Mouse (Mus musculus) kidney, embryonic 14.5 days (tissue): ENCODE results near the gene Kcnh2. TPM values are rescaled to one million over a fixed set of nuclear protein-coding genes. Genes with fewer than 3 reads are reported as not detected.

ENCODE experiments used
- ATAC-seq: fragments of 200-750 bp; cut with Nextera tagmentation; 2 replicates; pipeline ENCODE4 v1.8.0; 2017; ENCODE audit warnings: moderate number of reproducible peaks, mild to moderate bottlenecking, moderate TSS enrichment, moderate library complexity; ENCODE audit not compliant: low FRiP score, low TSS enrichment
- H3K27ac ChIP-seq: fragments of 300-500 bp; sonication (generic); 2 replicates; pipeline ENCODE4 v1.5.1; 2014; ENCODE audit warnings: low read depth, mild to moderate bottlenecking, low read length, moderate library complexity, mixed read lengths
- H3K27me3 ChIP-seq: fragments of 300-500 bp; sonication (generic); 2 replicates; pipeline ENCODE4 v1.6.1; 2014; ENCODE audit warnings: mild to moderate bottlenecking, low read length; ENCODE audit not compliant: control insufficient read depth, insufficient read depth
- H3K36me3 ChIP-seq: fragments of 300-500 bp; sonication (generic); 2 replicates; pipeline ENCODE4 v1.6.1; 2014; ENCODE audit warnings: low read length, mixed read lengths; ENCODE audit not compliant: control insufficient read depth, insufficient read depth
- H3K4me1 ChIP-seq: fragments of 300-500 bp; sonication (generic); 2 replicates; pipeline ENCODE4 v1.6.1; 2014; ENCODE audit warnings: low read length, mixed read lengths; ENCODE audit not compliant: control insufficient read depth, insufficient read depth
- H3K4me2 ChIP-seq: fragments of 300-500 bp; sonication (generic); replicated peaks from 2 replicates; pipeline ENCODE4 v1.6.1; 2014; ENCODE audit warnings: low read depth, mild to moderate bottlenecking, low read length
- H3K4me3 ChIP-seq: fragments of 300-500 bp; sonication (generic); 2 replicates; pipeline ENCODE4 v1.5.1; 2014; ENCODE audit warnings: mild to moderate bottlenecking, low read length
- H3K9ac ChIP-seq: fragments of 300-500 bp; sonication (generic); 2 replicates; pipeline ENCODE4 v1.6.1; 2014; ENCODE audit warnings: low read depth, mild to moderate bottlenecking, low read length, moderate library complexity
- H3K9me3 ChIP-seq: fragments of 300-500 bp; sonication (generic); 2 replicates; pipeline ENCODE4 v1.6.1; 2016; ENCODE audit warnings: low read length; ENCODE audit not compliant: control insufficient read depth
- WGBS: fragments of 180-500 bp; shearing (Covaris S2); extraction: QIAGEN DNeasy Blood & Tissue Kit; methylation state at CpG from one replicate; pipeline ENCODE4 v1.1.7; 2014; 5-methylcytosine and 5-hydroxymethylcytosine counted together
- polyA plus RNA-seq: library from polyadenylated mRNA; unstranded; fragments of >200 nt; fragmentation: Nextera tagmentation; extraction: Ambion mirVana; gene quantifications from 2 replicates; pipeline ENCODE4 v1.2.1, GENCODE M21; 2014

Gene Kcnh2
- polyA plus RNA-seq, 1 experiment from 2014 or later, result 5.7 TPM

DNA sequence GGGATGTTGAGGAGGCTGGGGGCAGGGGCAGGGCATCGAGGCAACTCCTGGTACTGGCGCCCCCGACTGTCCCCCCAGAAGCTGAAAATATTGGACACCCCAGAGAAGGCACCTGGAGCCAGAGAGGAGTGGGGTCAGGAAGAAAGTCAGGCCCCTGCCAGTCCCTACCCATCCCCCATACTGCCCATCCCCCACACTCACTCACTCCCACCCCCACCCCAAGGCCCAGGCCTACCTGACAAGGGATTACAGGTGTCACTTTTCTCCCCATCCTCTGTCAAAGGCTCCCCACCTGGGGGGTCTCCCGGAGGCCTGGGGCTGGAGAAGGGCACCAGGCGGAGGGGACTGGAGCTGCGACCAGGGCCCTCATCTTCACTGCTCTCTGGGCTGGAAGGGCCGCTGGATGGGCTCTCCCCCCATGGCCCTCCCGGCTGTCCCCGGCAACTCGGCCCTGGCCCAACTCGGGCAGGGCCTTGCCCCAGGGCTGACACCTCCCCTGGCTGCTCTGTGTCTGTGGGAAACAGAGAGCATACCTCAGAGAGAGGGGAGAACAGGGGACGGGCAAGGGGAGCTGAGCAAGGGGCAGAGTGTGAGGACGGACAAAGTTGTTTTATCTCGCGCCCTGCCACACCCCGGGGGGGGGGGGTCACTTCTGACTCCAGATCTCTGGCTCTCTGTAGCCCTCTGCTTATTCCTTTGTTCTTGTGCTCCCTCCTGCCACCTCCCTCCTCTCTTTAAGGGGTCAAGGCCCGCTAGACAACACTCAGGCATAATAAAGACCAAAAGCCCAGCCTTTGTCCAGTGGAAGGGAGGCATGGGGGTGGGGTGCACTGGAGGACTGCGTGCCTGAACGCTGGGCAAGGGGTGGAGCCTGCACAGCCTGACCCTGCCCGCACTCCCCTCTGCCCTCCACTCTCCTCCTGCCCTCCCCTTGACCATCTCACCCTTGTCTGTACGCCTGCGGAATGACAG is 29.4 kb downstream of the Kcnh2 start:
- 18% methylated on average over 21 of the region's 22 CpGs for WGBS
- Histone ChIP-seq H3K27ac (no peak overlapping the region), H3K4me2 (no peak overlapping the region), H3K4me1 (peaks cover 23% of the 10 kb centered on the region), H3K9me3 (no peaks in the 10 kb centered on the region), H3K4me3 (no peak overlapping the region), H3K27me3 (no peaks in the 10 kb centered on the region), H3K9ac (0 out of 2 replicates have a peak overlapping the region, but pooled peaks have one; percentile 34), H3K36me3 (peaks cover 15% of the 10 kb centered on the region; the same call in 1 of the 2 replicates)
- peak; percentile 47; the same call in 1 of the 2 replicates for ATAC-seq

DNA sequence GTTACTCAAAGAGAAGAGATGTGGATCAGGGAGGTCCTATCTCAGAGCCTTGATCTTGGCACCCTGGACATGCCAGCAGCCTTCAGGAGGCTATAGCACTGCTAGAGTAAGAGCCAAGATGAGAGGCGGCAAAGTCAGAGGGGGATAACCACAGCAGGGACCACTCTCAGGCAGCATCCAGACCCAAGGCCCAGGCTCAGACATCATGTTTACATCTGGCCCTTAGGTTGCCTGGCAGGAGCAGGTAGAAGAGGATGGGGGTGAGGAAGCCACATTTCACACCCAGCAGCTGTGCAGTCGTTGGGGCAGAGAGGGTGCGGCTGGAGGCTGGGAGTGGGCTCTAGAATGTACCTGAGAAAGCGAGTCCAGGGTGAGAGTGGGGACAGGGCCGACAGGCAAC is 30.5 kb downstream of the Kcnh2 start:
- ATAC-seq, result no peak
- H3K9ac ChIP-seq, result no peak overlapping the region
- H3K4me3 ChIP-seq, result no peak overlapping the region
- H3K27ac ChIP-seq, result no peak overlapping the region
- WGBS, result 56% methylated on average over 5 of the region's 5 CpGs
- no peaks in the 10 kb centered on the region for H3K9me3 ChIP-seq
- H3K4me1 ChIP-seq, result peaks cover 23% of the 10 kb centered on the region
- H3K4me2 ChIP-seq, result no peak overlapping the region
- H3K27me3 ChIP-seq, result no peaks in the 10 kb centered on the region
- peaks cover 15% of the 10 kb centered on the region; the same call in 1 of the 2 replicates for H3K36me3 ChIP-seq

DNA sequence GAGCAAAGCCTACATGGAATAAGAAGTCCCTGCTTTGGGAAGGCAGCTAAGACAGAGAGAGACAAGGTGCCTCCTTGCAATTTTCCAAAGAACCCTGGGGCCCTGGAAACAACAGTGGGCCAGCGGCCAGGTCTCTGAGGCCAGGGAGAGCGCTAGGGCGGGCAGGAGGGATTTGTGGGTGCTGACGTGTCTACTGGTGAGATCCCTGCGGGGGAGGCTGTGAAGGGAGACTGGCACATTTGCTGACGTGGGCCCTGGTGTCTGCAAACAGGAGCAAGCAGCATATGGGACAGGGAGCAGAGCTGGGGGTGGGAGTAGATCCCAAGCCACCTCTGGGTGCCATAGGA is 31.0 kb downstream of the Kcnh2 start:
- H3K9ac ChIP-seq, result peak overlapping the region; percentile 18; the same call in 1 of the 2 replicates
- ATAC-seq, result no peak

DNA sequence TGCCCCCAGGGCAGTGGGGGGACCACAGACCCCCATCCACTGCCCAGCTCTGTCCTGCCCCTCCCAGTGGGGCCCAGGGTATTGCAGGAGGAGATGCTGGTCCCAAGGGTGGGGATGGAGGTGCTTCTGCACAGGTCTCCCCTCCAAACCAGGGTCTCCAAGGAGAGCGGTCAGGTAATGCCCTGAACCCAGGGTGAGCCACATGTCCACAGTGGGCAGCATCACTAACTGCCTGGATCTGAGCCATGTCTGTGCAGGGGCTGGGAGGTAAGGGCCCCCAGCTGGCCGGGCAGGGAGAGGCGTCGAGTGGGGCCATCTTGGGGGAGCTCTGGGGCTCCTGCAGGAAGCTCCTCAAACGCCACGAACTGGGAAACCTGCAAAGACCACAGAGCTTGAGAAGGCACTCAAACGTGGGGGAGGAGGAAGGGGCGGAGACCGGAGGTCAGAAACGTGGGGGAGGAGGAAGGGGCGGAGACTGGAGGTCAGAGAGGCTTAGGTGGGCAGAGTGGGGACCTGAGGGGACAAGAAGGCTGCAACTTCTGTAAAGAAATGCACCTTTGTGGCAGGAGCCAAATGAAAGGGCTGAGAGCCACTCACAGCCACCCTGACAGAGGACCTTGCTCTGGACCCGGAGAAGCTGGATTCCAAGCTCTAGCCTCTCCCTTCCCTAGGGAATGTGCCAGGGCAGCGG is 31.5 kb downstream of the Kcnh2 start:
- Histone ChIP-seq H3K9ac (peak overlapping the region; percentile 18; the same call in 1 of the 2 replicates), H3K4me2 (peak overlapping the region; percentile 21; the same call in 1 of the 2 replicates), H3K4me1 (peaks cover 23% of the 10 kb centered on the region), H3K9me3 (no peaks in the 10 kb centered on the region), H3K36me3 (peaks cover 8% of the 10 kb centered on the region; the same call in 1 of the 2 replicates), H3K4me3 (no peak overlapping the region), H3K27me3 (no peaks in the 10 kb centered on the region), H3K27ac (peak overlapping the region; percentile 42; the same call in 1 of the 2 replicates)
- 15% methylated on average over 13 of the region's 13 CpGs for WGBS
- ATAC-seq, result peak; percentile 10; the same call in 1 of the 2 replicates

More for the DNA sequence above, 31.0 kb downstream of the Kcnh2 start:
- Histone ChIP-seq H3K4me3 (no peak overlapping the region), H3K4me1 (peaks cover 23% of the 10 kb centered on the region), H3K27ac (peak overlapping the region; percentile 42; the same call in 1 of the 2 replicates), H3K4me2 (peak overlapping the region; percentile 21; the same call in 1 of the 2 replicates), H3K36me3 (peaks cover 11% of the 10 kb centered on the region; the same call in 1 of the 2 replicates), H3K27me3 (no peaks in the 10 kb centered on the region), H3K9me3 (no peaks in the 10 kb centered on the region)
- WGBS, result 37% methylated on average over 6 of the region's 6 CpGs

DNA sequence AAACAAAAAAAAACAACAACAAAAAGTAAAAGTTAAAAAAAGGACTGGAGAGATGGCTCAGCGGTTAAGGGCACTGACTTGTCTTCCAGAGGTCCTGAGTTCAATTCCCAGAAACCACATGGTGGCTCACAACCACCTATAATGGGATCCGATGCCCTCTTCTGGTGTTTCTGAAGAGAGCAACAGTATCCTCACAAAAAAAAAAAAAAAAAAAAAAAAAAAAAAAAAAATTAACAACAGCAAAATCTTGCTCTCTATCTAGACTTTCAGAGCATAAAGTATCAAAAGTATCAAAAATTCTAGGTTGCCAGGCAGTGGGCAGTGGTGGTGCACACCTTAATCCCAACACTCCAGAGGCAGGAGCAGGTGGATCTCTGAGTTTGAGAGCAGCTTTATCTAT is 42.2 kb downstream of the Kcnh2 start:
- Histone ChIP-seq H3K27ac (no peak overlapping the region), H3K9ac (no peak overlapping the region), H3K4me2 (no peak overlapping the region), H3K4me1 (no peaks in the 10 kb centered on the region), H3K36me3 (no peaks in the 10 kb centered on the region), H3K27me3 (no peaks in the 10 kb centered on the region), H3K4me3 (no peak overlapping the region), H3K9me3 (peaks cover 11% of the 10 kb centered on the region; the same call in 1 of the 2 replicates)
- WGBS, result 93% methylated on average over 2 of the region's 2 CpGs
- ATAC-seq, result no peak

DNA sequence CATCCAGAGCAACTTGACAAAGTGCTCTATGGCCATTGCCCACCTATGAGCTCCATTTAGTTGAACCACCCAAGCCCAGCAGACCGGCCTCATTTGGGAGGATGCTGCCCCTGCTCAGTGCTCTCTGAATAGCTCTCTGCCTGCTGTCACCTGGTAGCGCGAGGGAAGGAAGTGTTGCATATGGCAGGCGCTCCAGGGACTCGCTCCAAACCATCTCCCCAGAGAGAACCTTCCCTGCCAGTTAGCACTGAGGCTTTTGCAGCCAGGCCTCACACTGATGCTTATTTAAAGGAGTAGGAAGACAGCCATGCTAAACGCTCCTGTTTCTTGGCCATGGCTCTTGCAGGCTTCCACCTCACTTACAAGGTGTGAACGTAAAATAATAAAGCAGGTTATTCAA is 42.8 kb downstream of the Kcnh2 start:
- Histone ChIP-seq H3K4me1 (no peaks in the 10 kb centered on the region), H3K9me3 (peaks cover 5% of the 10 kb centered on the region; the same call in 1 of the 2 replicates), H3K36me3 (no peaks in the 10 kb centered on the region), H3K4me2 (no peak overlapping the region), H3K4me3 (no peak overlapping the region), H3K9ac (no peak overlapping the region), H3K27ac (no peak overlapping the region), H3K27me3 (no peaks in the 10 kb centered on the region)
- no peak for ATAC-seq
- 77% methylated on average over 7 of the region's 7 CpGs for WGBS

DNA sequence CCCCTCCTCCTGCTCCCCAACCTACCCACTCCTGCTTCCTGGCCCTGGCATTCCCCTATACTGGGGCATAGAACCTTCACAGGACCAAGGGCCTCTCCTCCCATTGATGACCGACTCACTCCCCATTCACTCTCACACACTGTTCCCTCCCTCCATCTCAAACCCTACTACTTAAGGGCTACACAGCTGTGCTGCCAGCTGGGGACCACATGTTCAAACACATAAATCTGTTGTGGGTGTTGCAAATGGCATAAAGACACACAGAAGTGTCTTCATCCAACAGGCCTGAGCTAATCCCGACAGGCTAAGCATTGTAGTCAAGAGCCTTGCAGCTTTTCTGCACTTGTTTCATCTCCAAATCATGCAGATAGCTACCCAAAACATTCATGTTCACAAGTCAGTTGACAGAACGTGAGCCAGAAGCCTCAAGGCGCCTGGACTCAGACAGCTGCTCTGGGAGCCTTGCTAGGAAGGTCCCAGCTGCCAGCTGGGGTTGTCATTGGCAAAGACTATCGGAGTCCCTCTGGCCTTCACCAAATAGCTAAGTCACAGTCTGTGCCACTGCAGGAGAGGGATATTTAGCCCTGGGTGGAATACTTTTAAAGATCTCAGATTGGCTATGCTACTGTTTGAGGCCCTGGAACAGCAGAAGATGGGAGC is 44.2 kb downstream of the Kcnh2 start:
- Histone ChIP-seq H3K9ac (no peak overlapping the region), H3K4me1 (no peaks in the 10 kb centered on the region), H3K4me3 (no peak overlapping the region), H3K9me3 (0 out of 2 replicates have a peak, but pooled peaks cover 2% of the 10 kb centered on the region), H3K27ac (no peak overlapping the region), H3K36me3 (no peaks in the 10 kb centered on the region), H3K4me2 (no peak overlapping the region), H3K27me3 (no peaks in the 10 kb centered on the region)
- ATAC-seq, result no peak
- WGBS, result 67% methylated on average over 5 of the region's 5 CpGs

DNA sequence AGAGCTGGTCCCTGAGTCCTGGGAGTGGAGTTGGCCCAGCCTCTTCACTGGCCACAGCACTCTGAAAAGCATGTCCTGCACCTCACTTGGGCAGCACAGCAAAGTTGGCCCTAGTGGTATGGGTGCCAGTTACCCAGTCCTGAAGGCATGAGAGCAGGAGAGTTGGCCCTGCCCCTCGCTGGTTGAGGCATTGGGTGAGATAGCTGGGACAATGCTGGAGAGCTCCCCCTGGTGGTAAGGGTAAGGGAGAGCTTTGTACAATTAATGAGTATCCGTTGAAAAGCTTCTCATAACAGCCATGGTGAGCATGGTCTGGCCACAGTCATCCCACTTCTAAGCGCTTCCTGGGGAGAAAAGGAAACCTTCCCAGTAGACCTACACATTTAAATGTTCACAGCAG is 48.2 kb downstream of the Kcnh2 start:
- Histone ChIP-seq H3K9ac (no peak overlapping the region), H3K4me1 (no peaks in the 10 kb centered on the region), H3K4me2 (no peak overlapping the region), H3K27me3 (no peaks in the 10 kb centered on the region), H3K36me3 (no peaks in the 10 kb centered on the region), H3K9me3 (0 out of 2 replicates have a peak, but pooled peaks cover 2% of the 10 kb centered on the region), H3K4me3 (no peak overlapping the region), H3K27ac (no peak overlapping the region)
- WGBS, result 69% methylated on average over 3 of the region's 3 CpGs
- no peak for ATAC-seq
